Mouse (Mus musculus): Measurements from ENCODE around the gene Snapc4.

Gene Snapc4

GRCm38 (mm10) chr2:26315072-26315924 is 65.2 kb downstream of the Snapc4 start, which contains the start of gene Gpsm1:
Gene Gpsm1, plus strand, starts transcription at chr2:26315515.
- peak; percentile 90 for DNase-seq (ENCODE audit: low spot score in 2 of 2)

- no peak for DNase-seq (ENCODE audit: low spot score in 2 of 2)
Observed at GRCm38 (mm10) chr2:26314281-26315071, 66.0 kb downstream of the Snapc4 start.

- DNase-seq (ENCODE audit: low spot score in 2 of 2): no peak
Observed at GRCm38 (mm10) chr2:26313394-26313793, 67.1 kb downstream of the Snapc4 start.

- DNase-seq (ENCODE audit: low spot score in 2 of 2): no peak
Observed at GRCm38 (mm10) chr2:26312812-26313211, 67.6 kb downstream of the Snapc4 start.
